Mouse (Mus musculus) CH12.LX (cell line): ENCODE results near the gene Immp2l. TPM values are rescaled to one million over a fixed set of nuclear protein-coding genes. Genes with fewer than 3 reads are reported as not detected.

ENCODE experiments used
- DNase-seq: peaks from one replicate; pipeline ENCODE4 v3.0.0-alpha.2; 2013; ENCODE audit errors: extremely low read depth
- H3K27ac ChIP-seq: 2 replicates; pipeline ENCODE4 v1.5.1; 2012; ENCODE audit warnings: low read depth, mild to moderate bottlenecking, control low read depth, moderate library complexity; ENCODE audit not compliant: insufficient read depth
- H3K27me3 ChIP-seq: replicated peaks from 2 replicates; pipeline ENCODE3; 2012; ENCODE audit warnings: inconsistent platforms
- H3K36me3 ChIP-seq, 2 experiments: replicated peaks in 1 of 2; 2 replicates each; pipeline versions ENCODE3 to v1.6.1; 2012; ENCODE audit warnings: inconsistent platforms in 1 of 2, low read length in 1 of 2, mild to moderate bottlenecking in 1 of 2, mixed read lengths in 1 of 2, moderate library complexity in 1 of 2; ENCODE audit not compliant: control insufficient read depth in 1 of 2, insufficient read depth in 1 of 2
- H3K4me1 ChIP-seq, 2 experiments: 2 replicates each; pipeline ENCODE4 v1.6.1; 2012; ENCODE audit warnings: inconsistent platforms in 1 of 2, moderate library complexity in 1 of 2; ENCODE audit not compliant: insufficient read depth in 2 of 2, control insufficient read depth in 1 of 2
- H3K4me2 ChIP-seq: 2 replicates; pipeline ENCODE4 v1.6.1; 2012; ENCODE audit warnings: low read depth, mild to moderate bottlenecking, control low read depth; ENCODE audit not compliant: poor library complexity, insufficient read depth, severe bottlenecking
- H3K4me3 ChIP-seq, 3 experiments: fragments of 150-350 bp in 1 of 3; sonication (generic) in 1 of 3; replicated peaks in 1 of 3; 2 replicates each; pipeline versions ENCODE3 to v1.5.1; 2011 to 2012; ENCODE audit warnings: low read depth in 2 of 3, low read length in 2 of 3, mild to moderate bottlenecking in 2 of 3, moderate library complexity in 2 of 3, control low read depth in 1 of 3, improper control_type of control experiment in 1 of 3, inconsistent platforms in 1 of 3, mixed read lengths in 1 of 3; ENCODE audit not compliant: poor library complexity in 1 of 3
- H3K79me2 ChIP-seq: replicated peaks from 2 replicates; pipeline ENCODE4 v1.6.1; 2012; ENCODE audit warnings: mild to moderate bottlenecking, moderate library complexity; ENCODE audit not compliant: control insufficient read depth, poor library complexity, insufficient read depth, severe bottlenecking; ENCODE audit errors: extremely low read depth
- H3K9ac ChIP-seq: 2 replicates; pipeline ENCODE4 v1.6.1; 2012; ENCODE audit warnings: low read depth, mild to moderate bottlenecking, control low read depth, moderate library complexity; ENCODE audit not compliant: insufficient read depth
- H3K9me3 ChIP-seq: replicated peaks from 2 replicates; pipeline ENCODE3; 2012; ENCODE audit warnings: low read length, inconsistent platforms, mixed read lengths
- BHLHE40 ChIP-seq: IDR thresholded peaks from 2 replicates; pipeline ENCODE4 v1.6.1; 2011; ENCODE audit warnings: mild to moderate bottlenecking, low read depth, low read length, improper control_type of control experiment
- CHD1 ChIP-seq: IDR thresholded peaks from 2 replicates; pipeline ENCODE4 v1.6.1; 2012; ENCODE audit warnings: low read depth, low read length, improper control_type of control experiment, inconsistent platforms
- CTCF ChIP-seq, 2 experiments: IDR thresholded peaks in 1 of 2; conservative IDR thresholded peaks in 1 of 2; 2 replicates each; pipeline ENCODE4 v1.5.1; 2011 to 2012; ENCODE audit warnings: low read depth in 2 of 2, low read length in 2 of 2, improper control_type of control experiment in 1 of 2, inconsistent platforms in 1 of 2, mild to moderate bottlenecking in 1 of 2, moderate library complexity in 1 of 2
- E2F4 ChIP-seq: IDR thresholded peaks from 2 replicates; pipeline ENCODE4 v1.6.1; 2011; ENCODE audit warnings: low read depth, low read length, improper control_type of control experiment; ENCODE audit not compliant: insufficient replicate concordance
- ELF1 ChIP-seq: IDR thresholded peaks from 2 replicates; pipeline ENCODE4 v1.6.1; 2014; ENCODE audit warnings: low read depth, mild to moderate bottlenecking, inconsistent platforms, low read length, improper control_type of control experiment
- EP300 ChIP-seq: IDR thresholded peaks from 2 replicates; pipeline ENCODE4 v1.6.1; 2011; ENCODE audit warnings: low read length, improper control_type of control experiment
- ETS1 ChIP-seq: conservative IDR thresholded peaks from 2 replicates; pipeline ENCODE4 v1.6.1; 2012; ENCODE audit warnings: low read depth, mild to moderate bottlenecking, inconsistent platforms, low read length, improper control_type of control experiment, moderate library complexity
- GABPA ChIP-seq: IDR thresholded peaks from 2 replicates; pipeline ENCODE4 v1.6.1; 2012; ENCODE audit warnings: low read depth, low read length, improper control_type of control experiment, inconsistent platforms; ENCODE audit not compliant: insufficient replicate concordance
- HCFC1 ChIP-seq: IDR thresholded peaks from 2 replicates; pipeline ENCODE4 v1.6.1; 2012; ENCODE audit warnings: low read depth, mild to moderate bottlenecking, inconsistent platforms, low read length, improper control_type of control experiment
- IRF4 ChIP-seq: IDR thresholded peaks from 2 replicates; pipeline ENCODE4 v1.6.1; 2014; ENCODE audit warnings: low read depth, mild to moderate bottlenecking, inconsistent platforms, low read length, improper control_type of control experiment
- JUND ChIP-seq: conservative IDR thresholded peaks from 2 replicates; pipeline ENCODE4 v1.6.1; 2011; ENCODE audit warnings: low read depth, low read length, improper control_type of control experiment
- KAT2A ChIP-seq: IDR thresholded peaks from 2 replicates; pipeline ENCODE4 v1.6.1; 2012; ENCODE audit warnings: low read length, improper control_type of control experiment, inconsistent platforms; ENCODE audit not compliant: insufficient replicate concordance
- MAFK ChIP-seq: IDR thresholded peaks from 2 replicates; pipeline ENCODE4 v1.6.1; 2011; ENCODE audit warnings: low read length, improper control_type of control experiment; ENCODE audit not compliant: insufficient replicate concordance
- MAX ChIP-seq: IDR thresholded peaks from 2 replicates; pipeline ENCODE4 v1.6.1; 2011; ENCODE audit warnings: low read length, improper control_type of control experiment
- MAZ ChIP-seq: IDR thresholded peaks from 2 replicates; pipeline ENCODE4 v1.6.1; 2012; ENCODE audit warnings: low read depth, mild to moderate bottlenecking, inconsistent platforms, low read length, improper control_type of control experiment, moderate library complexity
- MXI1 ChIP-seq: IDR thresholded peaks from 2 replicates; pipeline ENCODE4 v1.6.1; 2011; ENCODE audit warnings: mild to moderate bottlenecking, low read depth, low read length, improper control_type of control experiment
- MYC ChIP-seq: IDR thresholded peaks from 2 replicates; pipeline ENCODE4 v1.6.1; 2011; ENCODE audit warnings: low read depth, mild to moderate bottlenecking, improper control_type of control experiment, low read length
- NELFE ChIP-seq: IDR thresholded peaks from 2 replicates; pipeline ENCODE4 v1.6.1; 2011; ENCODE audit warnings: low read depth, low read length, improper control_type of control experiment
- NRF1 ChIP-seq: IDR thresholded peaks from 2 replicates; pipeline ENCODE4 v1.6.1; 2014; ENCODE audit warnings: low read depth, mild to moderate bottlenecking, inconsistent platforms, low read length, improper control_type of control experiment, moderate library complexity
- POLR2A ChIP-seq: IDR thresholded peaks from 2 replicates; pipeline ENCODE4 v1.6.1; 2011; ENCODE audit warnings: low read depth, mild to moderate bottlenecking, improper control_type of control experiment, low read length
- POLR2AphosphoS2 ChIP-seq: IDR thresholded peaks from 2 replicates; pipeline ENCODE4 v1.6.1; 2011; ENCODE audit warnings: low read depth, low read length, improper control_type of control experiment
- SIN3A ChIP-seq: IDR thresholded peaks from 2 replicates; pipeline ENCODE4 v1.6.1; 2012; ENCODE audit warnings: low read length, improper control_type of control experiment, inconsistent platforms
- USF1 ChIP-seq: IDR thresholded peaks from 2 replicates; pipeline ENCODE4 v1.6.1; 2014; ENCODE audit warnings: low read depth, mild to moderate bottlenecking, inconsistent platforms, low read length, improper control_type of control experiment
- USF2 ChIP-seq: conservative IDR thresholded peaks from 2 replicates; pipeline ENCODE4 v1.6.1; 2011; ENCODE audit warnings: low read depth, low read length, improper control_type of control experiment
- ZC3H11A ChIP-seq: IDR thresholded peaks from 2 replicates; pipeline ENCODE4 v1.6.1; 2012; ENCODE audit warnings: low read depth, mild to moderate bottlenecking, inconsistent platforms, low read length, improper control_type of control experiment
- ZMIZ1 ChIP-seq: IDR thresholded peaks from 2 replicates; pipeline ENCODE4 v1.6.1; 2012; ENCODE audit warnings: low read depth, mild to moderate bottlenecking, inconsistent platforms, low read length, improper control_type of control experiment
- ZNF384 ChIP-seq: IDR thresholded peaks from 2 replicates; pipeline ENCODE4 v1.6.1; 2012; ENCODE audit warnings: low read depth, low read length, improper control_type of control experiment, inconsistent platforms
- dilution Hi-C: fragments of 300-500 bp; cut with MboI; formaldehyde crosslinking; loops from 2 replicates; pipeline ENCODE4 v1.14.3; 2020; ENCODE audit warnings: low sequenced_read_pairs; ENCODE audit not compliant: extremely low pct_unique_long_range_greater_than_20kb, extremely low pct_ligation_motif_present
- in situ Hi-C: fragments of 300-500 bp; cut with MboI; formaldehyde crosslinking; loops from 3 replicates; pipeline ENCODE4 v1.14.3; 2019; ENCODE audit warnings: low sequenced_read_pairs, low pct_ligation_motif_present, low pct_unique_long_range_greater_than_20kb, mixed read lengths
- polyA plus RNA-seq: library from polyadenylated mRNA; unstranded; fragments of >175 nt; gene quantifications from 2 replicates; pipeline ENCODE4 v1.2.1, GENCODE M21; 2012; ENCODE audit warnings: low read depth; ENCODE audit not compliant: insufficient read length
- total RNA-seq, 2 experiments: library from RNA; depleted of rRNA; stranded (reverse); fragments of 300-350 nt in 1 of 2; fragments of >200 nt in 1 of 2; gene quantifications; 2 replicates each; pipeline ENCODE4 v1.2.3; 2012 to 2014

Gene Immp2l
- total and polyA plus RNA-seq, 3 experiments: 4.8 to 16.5 (median 9.9) TPM

- in situ Hi-C loops: no loop called here
- H3K9me3 ChIP-seq: no peaks in the 10 kb centered on the region
- dilution Hi-C loops: no loop called here
- no peaks in the 10 kb centered on the region for H3K36me3 ChIP-seq
- peaks cover 11 to 56% of the 10 kb centered on the region in 2 experiments for H3K4me1 ChIP-seq
- DNase-seq: peak; percentile 75
- no peak overlapping the region for H3K9ac ChIP-seq
- no peaks in the 10 kb centered on the region for H3K27me3 ChIP-seq
- TF ChIP-seq ZC3H11A (no peak), MYC (no peak), EP300 (peak; percentile 73), KAT2A (no peak), CHD1 (no peak), USF2 (no peak), MXI1 (no peak), HCFC1 (no peak), MAZ (no peak), POLR2AphosphoS2 (no peak), USF1 (no peak), CTCF (conservative IDR thresholded peaks at IDR 0.05 in 1 of 2, IDR thresholded peaks at IDR 0.05 in 1 of 2; ENCODE audit: low read depth in 2 of 2, low read length in 2 of 2) (no peak), IRF4 (peak; percentile 62; the same call in 1 of the 2 replicates), ZMIZ1 (no peak), SIN3A (no peak), NELFE (no peak), NRF1 (no peak), POLR2A (no peak), GABPA (no peak), ZNF384 (peak; percentile 77), JUND (0 out of 2 replicates have a peak, but pooled peaks have one; percentile 13), MAFK (no peak), ETS1 (peak; percentile 50), MAX (no peak), E2F4 (no peak), ELF1 (no peak), BHLHE40 (peak; percentile 30; the same call in 1 of the 2 replicates)
- no peak overlapping the region; the same call in 1 of the 2 replicates for H3K4me2 ChIP-seq
- no peak overlapping the region for H3K27ac ChIP-seq
- H3K4me3 ChIP-seq: no peak overlapping the region
- H3K79me2 ChIP-seq: no peaks in the 10 kb centered on the region
These were observed 17.8 kb downstream of the Immp2l start for GRCm38 (mm10) chr12:41041737-41042136.
